Mouse (Mus musculus) cerebellum, postnatal 25 days (tissue): ENCODE measurements around the gene Rac3.
A peak's percentile ranks its signal among the peaks of the same experiment; 100 is the strongest.
"Not testable (repeated sequence)": the region's sequence is repeated elsewhere in the genome, so short reads cannot be mapped to it uniquely, and the experiment has no call there.

ENCODE experiments used
- DNase-seq, 2 experiments: peaks; one replicate each; pipeline ENCODE4 v3.0.0; 2021; ENCODE audit warnings: mixed read lengths in 2 of 2

The Rac3 gene

GRCm38 (mm10) chr11:120707225-120707624 is 14.0 kb upstream of the Rac3 start:
- no peak for DNase-seq

DNA sequence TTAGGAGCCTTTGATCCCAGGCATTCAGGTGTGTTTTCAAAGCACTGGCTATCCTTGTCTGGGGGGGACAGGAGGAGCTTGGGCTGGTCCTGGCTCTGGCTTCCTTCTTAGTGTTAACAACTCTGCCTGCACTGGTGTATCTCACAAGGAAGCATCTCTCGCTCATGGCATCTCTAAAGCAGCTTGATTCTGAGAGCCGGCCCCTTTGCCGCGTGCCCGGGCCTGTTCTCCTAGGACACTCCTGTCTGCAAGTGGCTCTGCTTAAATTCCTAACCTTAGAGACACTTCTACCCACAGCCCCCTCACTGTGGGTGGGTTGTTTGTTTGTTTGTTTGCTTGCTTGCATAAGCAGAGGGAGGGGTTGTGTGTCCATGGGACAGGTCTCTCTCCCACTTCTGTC is 13.3 kb upstream of the Rac3 start:
- no peak for DNase-seq

DNA sequence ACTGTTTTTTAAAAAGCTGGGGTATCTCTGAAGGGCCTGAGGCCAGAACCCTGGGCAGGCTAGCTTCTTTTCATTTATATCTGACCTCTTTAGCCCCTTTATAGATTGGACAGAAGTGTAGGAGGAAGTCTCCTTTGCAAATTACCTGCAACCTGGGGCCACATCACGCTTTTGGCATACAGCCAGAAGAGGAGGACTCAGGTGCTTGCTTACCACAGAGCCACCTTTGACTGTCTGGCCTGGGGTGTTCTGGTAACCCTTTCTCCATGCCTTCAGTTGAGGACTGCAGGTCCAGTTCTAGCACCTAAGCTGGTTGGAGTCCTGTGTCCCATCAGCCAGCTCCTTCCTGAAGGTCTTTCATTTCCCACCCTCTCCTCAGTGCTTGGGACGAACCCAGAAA is 11.7 kb upstream of the Rac3 start:
- no peak for DNase-seq

GRCm38 (mm10) chr11:120710672-120711071 is 10.6 kb upstream of the Rac3 start:
- no peak for DNase-seq

- DNase-seq = no peak
Measured at GRCm38 (mm10) chr11:120711980-120712604, 9.2 kb upstream of the Rac3 start.

DNA sequence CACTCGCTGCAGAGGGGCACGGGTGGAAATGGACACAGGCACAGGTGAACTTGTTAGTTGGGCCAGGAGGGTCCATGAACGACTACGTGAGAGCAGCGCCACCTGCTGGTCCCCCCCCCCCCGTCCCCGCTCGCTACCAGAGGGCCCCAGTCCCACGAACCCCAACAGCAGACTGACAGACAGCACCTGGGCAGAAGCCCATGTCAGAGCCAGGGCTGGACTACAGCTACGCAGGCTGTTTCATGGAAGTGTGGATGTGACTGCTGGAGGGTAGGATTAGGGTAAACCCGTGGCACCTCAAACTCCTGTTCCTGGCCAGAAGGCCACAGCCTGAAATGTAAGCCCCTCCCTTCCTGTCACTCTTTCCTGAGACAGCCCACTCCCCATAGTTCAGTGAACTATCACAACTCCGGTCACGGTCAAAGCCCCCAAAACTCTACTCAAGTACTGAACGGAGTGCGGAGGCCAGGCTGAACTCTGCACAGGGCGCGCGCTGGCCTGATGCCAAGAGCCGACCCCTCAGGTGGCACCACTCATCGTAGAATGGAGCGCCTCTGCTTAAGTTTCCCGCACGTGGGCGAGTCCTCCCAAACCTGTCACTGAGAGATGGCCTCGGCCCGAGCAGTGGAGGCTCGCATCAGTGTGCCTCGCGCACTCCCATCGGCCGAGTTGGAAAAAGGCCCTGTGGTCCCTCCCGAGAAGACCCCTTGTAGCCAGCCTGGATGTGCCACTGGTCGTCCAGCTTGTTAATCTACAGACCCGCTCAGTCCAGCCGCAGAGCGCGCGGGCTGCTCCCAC is 8.3 kb upstream of the Rac3 start:
- peak; percentile 59 to 74 for DNase-seq

GRCm38 (mm10) chr11:120713580-120714518 is 7.4 kb upstream of the Rac3 start, which contains the start of the genes Cenpx and Lrrc45:
Cenpx (minus strand) TSS chr11:120713738.
Lrrc45 (plus strand) TSS chr11:120713925.
- DNase-seq = peak; percentile 96

GRCm38 (mm10) chr11:120714546-120714945 is 6.7 kb upstream of the Rac3 start:
- no peak for DNase-seq

DNA sequence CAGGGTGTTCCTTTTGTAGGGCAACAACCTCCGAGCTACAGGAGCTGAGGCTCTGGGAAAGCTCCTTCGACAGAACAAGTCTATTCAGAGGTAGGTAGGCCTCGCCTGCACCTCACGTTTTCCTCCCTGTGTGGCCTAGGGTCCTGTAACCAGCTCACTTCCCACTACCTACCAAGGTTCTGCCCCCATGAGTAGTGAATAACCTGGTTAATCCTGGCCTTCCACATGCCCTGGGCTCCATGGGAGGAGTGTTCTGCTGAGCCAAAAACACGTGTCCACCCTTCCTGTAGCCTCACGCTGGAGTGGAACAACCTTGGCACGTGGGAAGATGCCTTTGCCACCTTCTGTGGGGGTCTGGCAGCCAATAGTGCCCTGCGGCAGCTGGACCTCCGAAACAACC is 6.1 kb upstream of the Rac3 start:
- no peak for DNase-seq

- peak in 1 of 2 experiments; percentile 23 for DNase-seq
Measured at GRCm38 (mm10) chr11:120719242-120719641, 2.0 kb upstream of the Rac3 start.

GRCm38 (mm10) chr11:120719841-120720376 is 1.4 kb upstream of the Rac3 start:
- peak in 1 of 2 experiments; percentile 37 for DNase-seq

- peak; percentile 93 to 96 for DNase-seq
Measured at GRCm38 (mm10) chr11:120720450-120720849, 820 bp upstream of the Rac3 start.

DNA sequence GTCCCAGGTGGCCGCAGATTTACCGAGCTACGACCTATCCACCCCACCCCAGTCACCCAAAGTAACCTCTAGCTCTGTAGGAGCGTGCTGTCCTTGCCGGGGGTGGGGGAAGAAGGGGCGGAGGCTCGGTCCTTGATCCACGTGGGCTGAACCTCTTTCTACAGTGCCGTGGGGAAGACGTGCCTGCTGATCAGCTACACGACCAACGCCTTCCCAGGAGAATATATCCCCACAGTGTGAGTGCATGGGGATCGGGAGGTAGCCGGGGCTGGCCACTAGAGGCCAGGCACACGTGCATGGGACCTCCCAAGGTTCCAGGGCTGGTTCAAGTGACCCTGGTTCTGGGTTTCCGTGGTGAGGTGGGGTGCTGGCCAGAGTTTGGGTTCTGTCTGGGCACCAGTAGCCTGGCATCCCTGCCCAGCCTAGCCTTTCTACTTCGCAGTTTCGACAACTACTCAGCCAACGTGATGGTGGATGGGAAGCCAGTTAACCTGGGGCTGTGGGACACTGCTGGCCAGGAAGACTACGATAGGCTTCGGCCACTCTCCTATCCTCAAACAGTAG is 879 bp downstream of the Rac3 start:
- DNase-seq = no peak

- no peak for DNase-seq
Measured at GRCm38 (mm10) chr11:120722761-120723382, 1.6 kb downstream of the Rac3 start.

- DNase-seq = no peak
Measured at GRCm38 (mm10) chr11:120723509-120723908, 2.2 kb downstream of the Rac3 start.

DNA sequence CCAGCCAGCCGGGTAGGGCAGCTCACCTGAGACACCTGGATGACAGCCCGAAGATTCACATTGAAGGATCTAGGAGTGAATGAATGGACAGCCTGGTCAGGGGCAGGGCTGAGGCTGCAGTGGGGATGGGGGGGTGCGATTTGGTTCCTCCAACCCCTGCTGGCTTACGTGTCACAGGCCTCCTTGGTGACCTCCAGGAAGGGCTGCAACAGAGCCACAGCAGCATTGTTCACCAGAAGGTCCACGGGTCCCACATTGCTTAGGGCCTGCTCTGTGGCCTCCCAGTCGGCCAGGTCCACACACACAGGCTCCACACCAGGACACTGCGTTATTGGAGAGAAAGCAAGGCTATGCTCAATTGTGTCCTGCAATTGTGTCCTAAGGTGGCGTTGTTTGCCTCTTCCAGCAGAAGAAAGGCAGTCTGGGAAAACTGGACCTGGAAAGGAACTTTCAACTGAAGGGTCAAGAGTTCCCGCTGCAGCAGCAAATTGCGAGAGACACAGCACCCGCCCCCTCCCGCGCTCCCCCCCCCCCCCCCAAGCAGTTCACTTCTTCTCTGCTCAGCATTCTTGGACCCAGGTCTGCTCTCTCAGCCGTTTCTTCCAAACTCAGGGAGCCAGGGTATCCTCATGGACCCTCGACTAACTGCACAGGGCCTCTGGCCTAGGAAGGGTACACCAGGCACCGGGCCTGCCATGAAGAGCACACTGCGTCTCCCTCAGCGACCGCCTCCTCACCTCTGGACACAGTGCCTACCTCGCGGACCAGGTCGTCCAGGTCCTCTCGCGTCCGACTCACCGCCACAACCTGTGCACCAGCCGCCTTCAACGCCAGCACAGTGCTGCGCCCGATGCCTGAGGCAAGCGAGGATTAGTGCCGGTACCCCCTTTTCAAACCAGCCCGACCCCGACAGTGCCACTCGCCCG is 5.2 kb downstream of the Rac3 start:
- no peak for DNase-seq

- peak; percentile 78 to 86 for DNase-seq
Measured at GRCm38 (mm10) chr11:120727169-120727527, 5.9 kb downstream of the Rac3 start, which contains the start of gene Dcxr. Dcxr (minus strand) TSS chr11:120727281.

DNA sequence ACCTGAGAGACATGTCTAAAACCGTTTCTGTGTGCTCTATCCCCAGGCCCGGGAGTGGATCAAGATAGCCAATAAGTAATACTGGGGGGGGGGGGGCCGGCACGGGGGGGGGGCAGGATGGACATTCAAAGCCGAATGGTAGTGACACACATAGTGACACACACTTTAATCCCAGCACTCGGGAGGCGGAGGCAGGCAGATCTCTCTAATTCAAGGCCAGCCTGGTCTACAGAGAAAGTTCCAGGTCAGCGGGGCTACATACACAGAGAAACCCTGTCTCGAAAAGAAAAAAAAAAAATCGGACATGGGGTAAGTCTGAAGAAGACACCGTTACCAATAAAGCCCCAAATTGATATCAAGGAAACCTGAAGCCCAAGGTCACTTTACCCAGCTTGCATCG is 6.3 kb downstream of the Rac3 start:
- no peak for DNase-seq

DNA sequence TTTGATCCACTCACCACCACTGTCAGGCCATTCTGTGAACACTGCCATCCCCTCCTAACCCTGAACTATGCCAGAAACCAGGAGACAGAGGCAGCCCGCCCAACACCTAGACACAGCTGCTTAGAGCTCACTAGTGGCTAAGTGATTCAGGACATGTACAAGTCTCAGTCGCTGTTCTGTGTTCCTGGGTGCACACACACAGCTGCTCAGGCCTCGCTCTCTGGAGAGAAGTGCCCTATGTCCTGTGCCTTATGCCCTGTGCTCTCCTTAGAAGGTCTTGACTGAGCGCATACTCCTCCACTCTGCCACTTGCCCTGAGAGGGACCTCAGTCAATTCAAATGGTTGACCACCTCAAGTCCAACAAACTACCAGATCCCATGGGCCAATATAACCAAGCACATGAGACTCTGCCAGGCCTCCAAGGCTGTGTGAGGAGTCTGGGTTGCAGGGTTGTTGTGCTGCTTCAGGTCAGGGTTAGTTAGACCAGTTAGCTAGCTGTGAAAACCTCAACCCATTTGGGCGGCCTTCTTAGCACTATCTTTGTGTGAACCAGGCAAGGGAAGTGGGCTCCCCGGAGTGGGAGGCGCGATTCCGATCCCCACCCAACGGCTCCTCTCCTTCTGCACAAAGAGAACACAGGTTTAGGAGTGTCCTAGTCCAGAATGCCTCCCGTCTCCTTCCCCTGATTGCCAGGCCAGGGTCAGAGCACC is 7.4 kb downstream of the Rac3 start:
- no peak for DNase-seq

DNA sequence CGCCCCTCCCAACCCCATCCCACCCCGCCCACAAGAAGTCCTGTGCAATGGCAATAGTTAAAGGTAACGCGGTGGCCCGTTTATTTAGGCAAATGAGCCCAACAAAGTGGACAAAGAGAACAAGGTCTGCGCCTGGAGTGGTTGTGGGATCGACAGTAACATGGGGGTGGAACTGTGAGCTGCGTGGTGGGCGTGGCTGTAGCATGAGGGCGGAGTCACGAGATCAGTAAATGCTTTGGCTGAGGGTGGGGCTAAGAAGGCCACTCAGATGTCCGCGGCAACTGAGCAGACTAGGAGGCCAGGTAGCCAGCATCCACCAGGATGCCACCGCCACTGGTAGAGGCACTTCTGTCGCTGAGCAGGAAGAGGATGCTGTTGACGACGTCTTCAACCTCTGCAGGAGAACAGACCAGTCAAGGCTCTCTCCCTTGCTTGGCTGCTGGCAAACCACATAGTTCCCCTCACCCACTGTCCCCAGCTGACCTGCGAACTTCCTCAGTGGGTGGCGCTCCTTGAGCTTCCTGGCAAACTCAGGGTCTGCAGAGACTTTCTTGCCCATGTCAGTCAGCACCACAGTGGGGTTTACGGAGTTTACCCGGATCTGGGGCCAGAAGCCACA is 8.3 kb downstream of the Rac3 start:
- DNase-seq = not testable (repeated sequence)
